Mouse (Mus musculus): ENCODE measurements around the gene Zscan21. TPM values are rescaled to one million over a fixed set of nuclear protein-coding genes. Genes with fewer than 3 reads are reported as not detected.

Gene Zscan21
- 25.6 TPM for polyA plus RNA-seq (2017; shearing (Covaris generic))

GRCm38 (mm10) chr5:138116255-138117198 lies at the start of gene Zscan21:
Gene Zscan21 (plus strand): TSS chr5:138116903.

GRCm38 (mm10) chr5:138084996-138085395 lies 31.7 kb upstream of the Zscan21 start, which contains the start of gene Zkscan1:
Gene Zkscan1 (plus strand): TSS chr5:138085084.

GRCm38 (mm10) chr5:138155443-138155976 lies 38.8 kb downstream of the Zscan21 start, which contains the start of gene Zfp113:
Gene Zfp113 (minus strand): TSS chr5:138155744.

GRCm38 (mm10) chr5:138160842-138161665 lies 44.4 kb downstream of the Zscan21 start, which contains the start of gene Cops6:
Gene Cops6 (plus strand): TSS chr5:138161071.

GRCm38 (mm10) chr5:138171695-138172491 lies 55.2 kb downstream of the Zscan21 start, which contains the start of the genes Ap4m1 and Mcm7:
Gene Ap4m1 (plus strand): TSS chr5:138172002.
Gene Mcm7 (minus strand): TSS chr5:138172422.

Other genes with a start within 250 kb of the Zscan21 start
- 0.31 TPM for gene Pilrb2, start 245.1 kb upstream of the Zscan21 start, polyA plus RNA-seq (2017; shearing (Covaris generic))
- 0.25 TPM for gene Cyp3a13, start 195.3 kb upstream of the Zscan21 start, polyA plus RNA-seq (2017; shearing (Covaris generic))
- gene Gjc3, start 153.8 kb upstream of the Zscan21 start, polyA plus RNA-seq (2017; shearing (Covaris generic)), result 0.09 TPM
- not detected for gene Azgp1, start 135.4 kb upstream of the Zscan21 start, polyA plus RNA-seq (2017; shearing (Covaris generic))
- gene Smok3a, start 95.6 kb upstream of the Zscan21 start, polyA plus RNA-seq (2017; shearing (Covaris generic)), result 0.34 TPM
- gene Smok3b, start 95.5 kb upstream of the Zscan21 start, polyA plus RNA-seq (2017; shearing (Covaris generic)), result not detected
- gene Smok3c, start 63.7 kb upstream of the Zscan21 start, polyA plus RNA-seq (2017; shearing (Covaris generic)), result not detected
- 14.8 TPM for gene Zkscan1, start 31.8 kb upstream of the Zscan21 start, polyA plus RNA-seq (2017; shearing (Covaris generic))
- gene Zfp113, start 38.8 kb downstream of the Zscan21 start, polyA plus RNA-seq (2017; shearing (Covaris generic)), result 6.5 TPM
- gene Cops6, start 44.2 kb downstream of the Zscan21 start, polyA plus RNA-seq (2017; shearing (Covaris generic)), result 120 TPM
- gene Ap4m1, start 55.1 kb downstream of the Zscan21 start, polyA plus RNA-seq (2017; shearing (Covaris generic)), result 7.1 TPM
- gene Mcm7, start 55.5 kb downstream of the Zscan21 start, polyA plus RNA-seq (2017; shearing (Covaris generic)), result 54.5 TPM
- 30.8 TPM for gene Taf6, start 70.5 kb downstream of the Zscan21 start, polyA plus RNA-seq (2017; shearing (Covaris generic))
- gene Cnpy4, start 70.6 kb downstream of the Zscan21 start, polyA plus RNA-seq (2017; shearing (Covaris generic)), result 13.4 TPM
- gene Mblac1, start 77.4 kb downstream of the Zscan21 start, polyA plus RNA-seq (2017; shearing (Covaris generic)), result not detected
- not detected for gene Nxpe5, start 109.0 kb downstream of the Zscan21 start, polyA plus RNA-seq (2017; shearing (Covaris generic))
- 32.6 TPM for gene Lamtor4, start 138.6 kb downstream of the Zscan21 start, polyA plus RNA-seq (2017; shearing (Covaris generic))
- 20.1 TPM for gene BC037034, start 147.1 kb downstream of the Zscan21 start, polyA plus RNA-seq (2017; shearing (Covaris generic))
- not detected for gene Gal3st4, start 155.9 kb downstream of the Zscan21 start, polyA plus RNA-seq (2017; shearing (Covaris generic))
- not detected for gene Gm43720, start 163.1 kb downstream of the Zscan21 start, polyA plus RNA-seq (2017; shearing (Covaris generic))
- 2.1 TPM for gene Gpc2, start 163.1 kb downstream of the Zscan21 start, polyA plus RNA-seq (2017; shearing (Covaris generic))
- 0.75 TPM for gene Stag3, start 163.3 kb downstream of the Zscan21 start, polyA plus RNA-seq (2017; shearing (Covaris generic))
- 2.5 TPM for gene Pvrig, start 225.1 kb downstream of the Zscan21 start, polyA plus RNA-seq (2017; shearing (Covaris generic))